Mouse (Mus musculus): Measurements from ENCODE around the gene Tefm.
"Not testable (repeated sequence)": the region's sequence is repeated elsewhere in the genome, so short reads cannot be mapped to it uniquely, and the experiment has no call there.

Tefm gene

GRCm38 (mm10) chr11:80155961-80156360 is 14.0 kb upstream of the Tefm start:
- DNase-seq = no peak

GRCm38 (mm10) chr11:80155541-80155940 is 13.6 kb upstream of the Tefm start:
- no peak for DNase-seq

DNA sequence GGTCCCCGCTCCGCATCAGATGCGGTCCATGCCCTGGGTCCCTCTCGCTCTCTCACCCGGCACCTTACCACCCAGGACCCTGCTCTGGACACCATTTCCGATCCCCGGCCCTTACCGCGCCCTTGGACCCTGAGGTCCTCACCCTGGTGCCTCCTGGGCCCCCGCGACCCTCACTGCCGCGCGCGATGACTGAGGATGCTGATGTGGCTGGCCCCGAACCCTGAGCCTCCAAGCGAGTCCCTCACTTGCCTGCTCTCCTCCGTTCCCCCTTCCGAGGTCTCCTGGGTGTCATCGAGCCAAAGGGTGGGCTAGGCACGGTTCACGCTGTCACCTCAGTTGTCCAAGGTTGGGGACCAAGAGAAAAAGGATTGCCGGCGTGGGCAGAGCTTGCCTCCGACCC is 12.5 kb upstream of the Tefm start:
- no peak for DNase-seq

DNA sequence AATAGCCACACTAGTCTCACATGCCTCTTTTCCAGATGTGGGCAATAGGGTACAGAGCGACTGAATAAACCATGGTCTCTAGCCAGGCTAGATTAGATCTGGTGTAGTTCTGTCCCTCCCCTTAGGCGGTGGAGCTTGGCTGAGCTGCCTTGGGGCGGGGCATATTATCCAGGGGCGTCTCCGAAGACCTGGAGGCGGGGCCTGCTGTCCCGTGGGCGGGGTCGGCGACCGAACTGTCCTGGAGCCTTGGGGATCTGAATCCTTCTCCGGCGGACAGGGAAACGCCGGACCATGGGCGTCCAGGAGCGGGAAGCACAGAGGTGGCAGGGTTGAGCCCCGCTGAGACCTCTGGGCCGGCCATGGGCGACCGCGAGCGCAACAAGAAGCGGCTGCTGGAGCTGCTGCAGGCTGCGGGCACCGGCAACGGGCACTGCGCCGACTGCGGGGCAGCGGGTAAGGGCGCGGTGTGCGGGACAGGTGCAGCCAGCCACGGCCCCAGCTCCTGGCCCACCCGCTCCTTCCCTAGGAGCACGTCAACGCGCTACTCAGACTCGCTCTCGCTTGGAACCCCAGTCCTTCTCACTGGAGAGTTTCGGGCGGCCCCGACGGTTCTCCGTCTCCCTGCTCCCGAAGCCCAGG is 12.0 kb upstream of the Tefm start, which contains the start of gene Adap2:
Gene Adap2 (plus strand): TSS at position 249 of the 639 bp plus-strand sequence.
- DNase-seq = peak; percentile 89

DNA sequence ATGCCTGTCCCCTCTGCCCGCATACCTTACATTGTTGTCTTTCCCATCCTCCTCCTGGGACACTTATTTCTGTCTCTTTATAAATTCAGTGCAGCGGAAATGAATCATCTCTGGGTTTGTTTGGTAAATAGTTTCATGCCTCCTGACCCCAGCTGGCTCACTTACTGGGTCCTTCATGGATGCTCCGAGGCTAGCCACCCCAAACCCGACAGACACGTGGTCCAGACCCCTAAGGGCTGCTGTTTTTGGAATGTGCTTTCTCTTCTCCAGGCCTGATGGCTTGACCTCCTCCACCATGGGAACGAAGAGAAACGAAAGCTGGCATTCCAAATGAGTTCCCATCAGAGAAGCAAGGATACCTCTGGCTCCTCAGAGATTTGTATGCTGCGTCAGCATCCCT is 10.4 kb upstream of the Tefm start:
- DNase-seq = no peak

- DNase-seq = no peak
These were observed 9.6 kb upstream of the Tefm start for GRCm38 (mm10) chr11:80151541-80151940.

DNA sequence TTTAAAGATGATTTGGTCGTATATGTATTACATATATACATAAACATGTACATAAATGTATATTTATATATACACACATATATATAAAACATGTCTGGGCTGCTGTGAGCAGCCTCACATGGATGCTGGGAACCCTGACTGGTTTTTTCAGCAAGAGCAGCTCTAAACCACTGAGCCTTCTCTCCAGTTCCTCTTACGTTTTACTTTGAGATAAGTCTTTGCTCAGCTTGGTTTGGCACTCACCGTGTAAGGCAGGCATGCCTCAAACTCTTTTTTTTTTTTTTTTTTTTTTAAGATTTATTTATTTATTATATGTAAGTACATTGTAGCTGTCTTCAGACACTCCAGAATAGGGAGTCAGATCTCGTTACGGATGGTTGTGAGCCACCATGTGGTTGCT is 8.6 kb upstream of the Tefm start:
- DNase-seq = no peak

GRCm38 (mm10) chr11:80149412-80150023 is 7.5 kb upstream of the Tefm start:
- no peak for DNase-seq

DNA sequence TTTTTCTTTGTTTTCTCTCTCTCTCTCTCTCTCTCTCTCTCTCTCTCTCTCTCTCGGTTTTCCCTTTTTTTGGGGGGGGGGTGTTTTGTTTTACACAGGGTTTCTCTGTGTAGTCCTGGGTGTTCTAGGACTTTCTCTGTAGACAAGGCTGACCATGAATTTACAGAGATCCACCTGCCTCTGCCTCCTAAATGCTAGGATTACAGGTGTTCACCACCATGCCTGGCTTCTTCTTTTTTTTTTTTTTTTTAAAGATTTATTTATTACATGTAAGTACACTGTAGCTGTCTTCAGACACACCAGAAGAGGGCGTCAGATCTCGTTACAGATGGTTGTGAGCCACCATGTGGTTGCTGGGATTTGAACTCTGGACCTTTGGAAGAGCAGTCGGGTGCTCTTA is 7.0 kb upstream of the Tefm start:
- not testable (repeated sequence) for DNase-seq

GRCm38 (mm10) chr11:80148313-80148712 is 6.3 kb upstream of the Tefm start:
- DNase-seq = no peak

DNA sequence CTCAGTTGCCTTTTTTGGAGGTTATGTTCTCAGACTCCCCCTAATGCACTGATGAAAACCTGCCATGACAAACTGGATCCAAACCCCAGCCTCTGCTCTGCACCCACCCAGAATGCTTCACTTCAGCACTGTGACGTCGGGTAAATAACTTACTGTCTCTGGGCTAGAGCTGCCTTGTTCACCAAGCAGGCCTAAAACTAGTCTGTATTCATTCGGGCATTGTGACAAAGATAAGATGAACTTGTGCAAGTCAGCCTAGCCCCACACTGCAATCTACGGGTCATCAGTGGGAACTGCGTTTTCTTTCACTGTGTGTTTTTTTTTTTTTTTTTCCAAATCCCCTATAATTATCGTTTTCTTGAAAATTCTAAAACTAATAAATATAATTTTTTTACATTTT is 5.8 kb upstream of the Tefm start:
- no peak for DNase-seq

- DNase-seq = peak; percentile 64
These were observed 3.9 kb upstream of the Tefm start for GRCm38 (mm10) chr11:80145787-80146275.

DNA sequence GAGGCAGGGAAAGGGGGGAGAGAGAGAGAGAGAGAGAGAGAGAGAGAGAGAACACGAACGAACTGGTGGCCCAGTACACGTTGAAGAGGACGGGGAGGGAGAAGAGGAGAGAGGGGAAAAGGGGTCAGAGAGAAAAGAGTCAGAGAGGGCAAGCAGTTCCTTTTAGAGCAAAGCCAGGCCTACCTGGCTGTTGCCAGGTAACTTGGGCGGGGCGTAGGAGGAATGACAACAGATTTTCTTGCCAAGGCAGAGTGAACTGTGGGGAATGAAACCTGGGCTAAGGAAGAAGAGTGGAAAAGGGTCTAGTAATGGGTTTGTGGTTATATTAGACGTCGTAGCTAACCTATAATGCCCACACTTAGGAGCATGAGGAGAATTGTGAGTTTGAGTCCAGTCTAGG is 897 bp upstream of the Tefm start:
- no peak for DNase-seq

DNA sequence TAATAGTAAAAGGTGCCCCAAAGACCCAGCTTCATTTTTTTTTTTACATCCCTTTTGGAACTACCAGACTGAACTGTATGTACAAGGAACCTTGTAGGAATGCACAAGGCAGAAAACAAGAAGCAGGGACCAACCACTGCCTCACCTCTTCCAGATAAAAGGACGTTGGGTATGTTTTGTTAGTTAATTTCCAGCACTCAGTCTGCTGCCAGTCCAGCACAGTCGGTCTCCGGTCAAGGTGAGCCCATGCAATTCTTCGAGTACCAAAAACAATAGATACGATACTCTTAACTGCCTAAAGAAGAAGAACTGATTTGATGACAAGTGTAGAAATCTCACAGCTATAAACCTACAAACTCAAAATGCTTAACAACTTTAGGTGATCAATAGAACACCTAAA is 4.2 kb downstream of the Tefm start:
- no peak for DNase-seq

- DNase-seq = peak; percentile 66
These were observed 5.2 kb downstream of the Tefm start for GRCm38 (mm10) chr11:80136786-80137185.

DNA sequence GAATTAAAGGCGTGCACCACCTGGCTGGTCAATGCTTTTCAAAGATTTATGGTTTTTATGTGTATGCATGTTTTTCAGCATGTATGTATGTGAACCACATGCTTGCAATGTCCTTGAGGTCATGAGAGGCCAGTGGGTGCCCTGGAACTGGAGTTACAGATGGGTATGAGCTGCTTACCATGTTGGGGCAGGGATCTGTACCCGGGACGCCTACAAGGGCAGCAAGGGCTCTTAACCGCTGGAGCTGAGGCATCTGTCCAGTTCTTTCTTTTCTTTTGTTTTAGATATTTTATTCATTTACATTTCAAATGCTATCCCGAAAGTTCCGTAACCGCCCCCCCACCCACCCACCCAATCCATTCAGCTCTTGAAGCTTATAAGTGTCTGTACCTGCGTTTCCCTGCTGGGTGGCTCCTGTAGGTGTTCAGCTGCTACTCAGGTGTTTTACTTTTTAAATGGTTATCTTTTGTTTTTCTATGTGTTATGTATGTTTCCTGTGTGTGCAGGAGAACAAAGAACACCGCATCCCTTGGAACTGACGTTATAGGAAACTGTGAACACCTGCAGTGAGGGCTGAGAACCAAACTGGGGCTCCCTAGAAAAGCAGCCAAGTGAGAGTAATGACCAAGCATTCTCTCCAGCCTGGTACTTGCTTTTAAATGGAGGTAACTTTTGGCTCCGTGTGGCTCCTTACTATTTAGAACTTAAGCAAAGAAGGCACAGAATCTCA is 5.9 kb downstream of the Tefm start:
- DNase-seq = no peak

GRCm38 (mm10) chr11:80134744-80135143 is 7.2 kb downstream of the Tefm start:
- no peak for DNase-seq

GRCm38 (mm10) chr11:80132050-80132449 is 9.9 kb downstream of the Tefm start:
- DNase-seq = no peak

DNA sequence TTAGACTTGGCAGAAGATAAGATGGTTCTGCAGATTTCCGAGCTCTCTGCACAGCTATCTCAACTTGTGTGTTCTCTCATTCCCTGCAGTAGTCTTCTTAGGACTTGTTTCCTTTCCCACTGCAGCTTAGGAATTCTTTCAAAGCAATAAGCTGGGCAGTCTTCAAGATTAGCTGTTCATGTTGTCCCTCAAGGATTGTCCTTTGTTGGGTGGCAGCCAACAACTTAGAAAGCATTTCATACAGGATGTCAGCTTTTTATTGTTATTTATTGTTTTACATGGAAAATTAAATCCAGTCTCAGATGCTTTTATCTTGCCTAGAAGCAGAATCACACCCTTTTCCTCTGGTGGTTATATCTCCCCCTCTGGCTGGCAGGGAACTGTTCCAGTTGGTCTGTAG is 25.6 kb downstream of the Tefm start:
- DNase-seq = no peak

DNA sequence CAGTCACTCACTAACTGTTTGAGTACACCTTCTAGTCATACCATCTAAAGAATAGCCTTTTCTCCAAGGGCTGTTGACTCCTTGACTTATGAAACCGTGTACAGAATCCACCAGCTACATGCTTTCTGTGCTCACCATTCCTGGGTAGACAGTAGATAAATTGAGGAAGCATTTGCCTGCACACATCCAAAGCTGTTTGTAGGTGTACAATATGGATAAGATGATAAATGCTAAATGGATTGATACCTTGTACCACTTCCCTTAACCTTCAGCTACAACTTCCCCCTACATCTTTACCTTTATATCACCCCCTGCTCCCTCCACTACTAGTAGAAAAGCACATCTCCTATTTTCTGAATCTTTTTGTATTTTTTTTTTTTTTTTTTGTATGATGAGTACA is 37.6 kb downstream of the Tefm start:
- no peak for DNase-seq

DNA sequence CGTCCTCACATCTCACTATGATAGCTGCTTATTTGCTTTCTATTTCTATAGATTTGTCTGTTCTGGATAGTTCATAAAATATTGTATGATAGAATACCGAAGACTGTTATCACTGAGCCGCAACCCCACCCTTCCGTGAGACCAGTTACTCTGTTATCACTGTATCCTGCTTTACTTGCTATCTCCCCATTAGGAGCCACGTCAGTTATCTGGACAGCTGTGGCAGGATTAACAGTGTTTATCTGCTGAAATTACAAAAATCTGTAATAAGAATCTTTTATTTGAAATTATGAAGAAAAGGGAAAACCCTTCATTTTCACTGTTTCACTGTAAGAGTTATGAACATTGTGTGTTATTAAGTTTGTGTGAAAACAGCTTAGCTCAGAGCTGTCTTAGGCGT is 40.7 kb downstream of the Tefm start:
- DNase-seq = no peak

- DNase-seq = no peak
These were observed 43.4 kb downstream of the Tefm start for GRCm38 (mm10) chr11:80098444-80099056.

GRCm38 (mm10) chr11:80090555-80091164 is 51.3 kb downstream of the Tefm start:
- no peak for DNase-seq

All from layer of hippocampus, adult 9-11 months (tissue).